Mouse (Mus musculus): ENCODE measurements around the gene Glo1.

GRCm38 (mm10) chr17:30575941-30576773 lies 50.5 kb downstream of the Glo1 start, which contains the start of gene Btbd9:
- no peak for TF ChIP-seq CTCF (IDR thresholded peaks at IDR 0.05; ENCODE audit: low read depth, low read length)
- TF ChIP-seq GATA1 (IDR thresholded peaks at IDR 0.05; ENCODE audit: borderline replicate concordance, low read length), result no peak
- TF ChIP-seq TAL1 (conservative IDR thresholded peaks at IDR 0.05; ENCODE audit: low read depth, low read length), result no peak
- TF ChIP-seq POLR2AphosphoS5 (IDR thresholded peaks at IDR 0.05; ENCODE audit: insufficient replicate concordance, low read depth, low read length), result no peak; the same call in 1 of the 2 replicates

Measured in G1E (cell line).